ENCODE assay signal across 15 mouse cellular contexts in genomic region chr19:37647994-37648393, GRCm38 (mm10). TPM values are rescaled to one million over a fixed set of nuclear protein-coding genes. Genes with fewer than 3 reads are reported as not detected.
DNase-seq lines count a peak whose midpoint lies in the region; ATAC-seq and TF ChIP-seq lines count a peak whose summit lies in the region.
"Had no signal": no experiment of that assay in that cellular context is flagged by ENCODE, and none has a peak within 500 bp of the region (broad histone marks: within the 10 kb centered on the region; RNA-seq: fewer than 3 reads in every experiment).

No protein-coding gene starts in this region.

- no peaks in the 10 kb centered on the region for H3K4me1 ChIP-seq in embryonic facial prominence, embryonic 11.5 days (ENCODE audit: control insufficient read depth, insufficient read depth, low read length)
- peaks cover 5% of the 10 kb centered on the region; the same call in 1 of the 2 replicates for H3K4me1 ChIP-seq in embryonic facial prominence, embryonic 10.5 days
- H3K4me1 ChIP-seq in kidney, postnatal 0 days (replicated peaks; ENCODE audit: insufficient read depth, low read length) = no peaks in the 10 kb centered on the region
- H3K4me1 ChIP-seq in thymus, adult 2 months (replicated peaks; ENCODE audit: control insufficient read depth, insufficient read depth, low read length) = no peaks in the 10 kb centered on the region
- H3K4me1 ChIP-seq: heart, embryonic 10.5 days had no signal

- no peaks in the 10 kb centered on the region for H3K9me3 ChIP-seq in embryonic facial prominence, embryonic 11.5 days (replicated peaks; ENCODE audit: control insufficient read depth, low read length)
- H3K9me3 ChIP-seq in embryonic facial prominence, embryonic 10.5 days = no peaks in the 10 kb centered on the region
- no peaks in the 10 kb centered on the region for H3K9me3 ChIP-seq in kidney, postnatal 0 days (replicated peaks; ENCODE audit: low read length)
- H3K9me3 ChIP-seq: heart, embryonic 10.5 days had no signal

- WGBS in embryonic facial prominence, embryonic 11.5 days = 27% methylated on average over 2 of the region's 2 CpGs
- 37% methylated on average over 2 of the region's 2 CpGs for whole genome bisulfite sequencing in embryonic facial prominence, embryonic 10.5 days
- 37% methylated on average over 2 of the region's 2 CpGs for WGBS in kidney, postnatal 0 days
- WGBS in thymus, adult 2 months = 97% methylated on average over 2 of the region's 2 CpGs

- H3K27me3 ChIP-seq in embryonic facial prominence, embryonic 11.5 days (ENCODE audit: control insufficient read depth, insufficient read depth, low read length) = no peaks in the 10 kb centered on the region
- H3K27me3 ChIP-seq in embryonic facial prominence, embryonic 10.5 days (replicated peaks; ENCODE audit: low read depth, poor library complexity, severe bottlenecking) = peaks cover 12% of the 10 kb centered on the region; the same call in 1 of the 2 replicates
- no peaks in the 10 kb centered on the region for H3K27me3 ChIP-seq in kidney, postnatal 0 days (ENCODE audit: insufficient read depth, low read length)
- H3K27me3 ChIP-seq in thymus, adult 2 months (ENCODE audit: control insufficient read depth, insufficient read depth, low read length) = no peaks in the 10 kb centered on the region

- no peak for ATAC-seq in embryonic facial prominence, embryonic 11.5 days (replicated peaks; ENCODE audit: insufficient number of reproducible peaks, low FRiP score, low TSS enrichment, low read depth)
- no peak for ATAC-seq in kidney, postnatal 0 days (replicated peaks; ENCODE audit: low FRiP score, low read depth)

- peak; percentile 57 for TF ChIP-seq CTCF in kidney, postnatal 0 days (IDR thresholded peaks at IDR 0.05; ENCODE audit: low read depth)
- TF ChIP-seq CTCF in brain, embryonic 14.5 days (IDR thresholded peaks at IDR 0.05; ENCODE audit: borderline replicate concordance, extremely low read depth, insufficient read depth, insufficient read length) = peak; percentile 32; the same call in 1 of the 2 replicates
- TF ChIP-seq CTCF in thymus, adult 2 months (IDR thresholded peaks at IDR 0.05; ENCODE audit: borderline replicate concordance, control insufficient read depth, extremely low read depth, insufficient read depth, low read length, poor library complexity) = no peak

- no peak overlapping the region for H3K4me2 ChIP-seq in embryonic facial prominence, embryonic 11.5 days (ENCODE audit: low read depth, low read length)
- H3K4me2 ChIP-seq in kidney, postnatal 0 days (ENCODE audit: low read length) = no peak overlapping the region
- H3K4me2 ChIP-seq: hindbrain, embryonic 14.5 days had no signal

- no peak for TF ChIP-seq POLR2A in brain, embryonic 14.5 days (IDR thresholded peaks at IDR 0.05; ENCODE audit: borderline replicate concordance, extremely low read depth, insufficient read depth, insufficient read length, poor library complexity, severe bottlenecking)
- no peak for TF ChIP-seq POLR2A in thymus, adult 2 months (IDR thresholded peaks at IDR 0.05; ENCODE audit: control insufficient read depth, extremely low read depth, insufficient read depth, low read length, poor library complexity)

- H3K9ac ChIP-seq in embryonic facial prominence, embryonic 11.5 days (replicated peaks; ENCODE audit: low read length) = no peak overlapping the region
- no peak overlapping the region for H3K9ac ChIP-seq in kidney, postnatal 0 days (ENCODE audit: low read depth, low read length)
- H3K9ac ChIP-seq: hindbrain, embryonic 14.5 days had no signal

- no peaks in the 10 kb centered on the region for H3K36me3 ChIP-seq in embryonic facial prominence, embryonic 11.5 days (replicated peaks; ENCODE audit: control insufficient read depth, insufficient read depth, low read depth, low read length)
- no peaks in the 10 kb centered on the region for H3K36me3 ChIP-seq in embryonic facial prominence, embryonic 10.5 days (replicated peaks)
- H3K36me3 ChIP-seq in kidney, postnatal 0 days (ENCODE audit: insufficient read depth, low read length) = no peaks in the 10 kb centered on the region
- no peaks in the 10 kb centered on the region for H3K36me3 ChIP-seq in thymus, adult 2 months (ENCODE audit: control insufficient read depth, insufficient read depth, low read length)
- H3K36me3 ChIP-seq: heart, embryonic 10.5 days had no signal

- no peak overlapping the region for H3K4me3 ChIP-seq in embryonic facial prominence, embryonic 11.5 days (ENCODE audit: low read depth, low read length)
- no peak overlapping the region for H3K4me3 ChIP-seq in embryonic facial prominence, embryonic 10.5 days
- no peak overlapping the region for H3K4me3 ChIP-seq in kidney, postnatal 0 days (replicated peaks; ENCODE audit: low read depth, low read length)
- no peak overlapping the region for H3K4me3 ChIP-seq in thymus, adult 2 months (ENCODE audit: control insufficient read depth, insufficient read depth, low read length)
- H3K4me3 ChIP-seq: erythroblast, embryonic 14.5 days; heart, embryonic 10.5 days had no signal

- no peak overlapping the region for H3K27ac ChIP-seq in embryonic facial prominence, embryonic 11.5 days (replicated peaks; ENCODE audit: low read depth, low read length)
- H3K27ac ChIP-seq in embryonic facial prominence, embryonic 10.5 days (replicated peaks) = no peak overlapping the region
- H3K27ac ChIP-seq in kidney, postnatal 0 days = no peak overlapping the region
- H3K27ac ChIP-seq in thymus, adult 2 months (ENCODE audit: control insufficient read depth, insufficient read depth, low read length) = no peak overlapping the region
- H3K27ac ChIP-seq: heart, embryonic 10.5 days; hindbrain, embryonic 14.5 days had no signal

- peak; percentile 59 for DNase-seq in embryonic facial prominence, embryonic 11.5 days (ENCODE audit: low spot score)
- no peak for DNase-seq in embryonic facial prominence, embryonic 10.5 days (ENCODE audit: low spot score)
- peak; percentile 8 for DNase-seq in kidney, postnatal 0 days (ENCODE audit: low spot score)
- DNase-seq in kidney, adult 18-20 months = no peak
- peak; percentile 70 for DNase-seq in 3T3-L1 (ENCODE audit: low read depth, low spot score)
- DNase-seq in brain, embryonic 14.5 days (ENCODE audit: low read depth) = peak; percentile 41
- DNase-seq in urinary bladder, postnatal 36 days (ENCODE audit: low spot score in 2 of 2) = no peak
- DNase-seq in thymus, adult 2 months = no peak
- DNase-seq: adrenal gland, postnatal 25 days; cerebellum, adult 8-10 months; lung, adult 18-20 months; spleen, adult 18-20 months had no signal

RNA-seq across cellular contexts. Expression of gene Cyp26c1, which starts 37.4 kb away (rescaled TPM):
- 2.6 and 3.3 TPM in 2 replicates for polyA plus RNA-seq in embryonic facial prominence, embryonic 11.5 days (2014; fragmentation: Nextera tagmentation; extraction: Ambion mirVana)
- 4.3 and 5.9 TPM in 2 replicates for polyA plus RNA-seq in embryonic facial prominence, embryonic 10.5 days (2016; fragmentation: Nextera tagmentation; extraction: Ambion mirVana)
- not detected in 2 replicates for polyA plus RNA-seq in kidney, postnatal 0 days (2015; fragmentation: Nextera tagmentation; extraction: Ambion mirVana)
- not detected in 2 replicates for polyA plus RNA-seq in brain, embryonic 14.5 days (2012; rRNA removed)
- polyA plus RNA-seq in thymus, adult 2 months (2012; rRNA removed) = 0.13 and 0.28 TPM in 2 replicates
- polyA plus RNA-seq: erythroblast, embryonic 14.5 days; hindbrain, embryonic 14.5 days had no signal

RNA-seq across cellular contexts. Expression of gene Cyp26a1, which starts 49.6 kb away (rescaled TPM):
- polyA plus RNA-seq in embryonic facial prominence, embryonic 11.5 days (2014; fragmentation: Nextera tagmentation; extraction: Ambion mirVana) = 16.4 and 20.6 TPM in 2 replicates
- polyA plus RNA-seq in embryonic facial prominence, embryonic 10.5 days (2016; fragmentation: Nextera tagmentation; extraction: Ambion mirVana) = 28.2 and 29.0 TPM in 2 replicates
- 1.8 and 2.6 TPM in 2 replicates for polyA plus RNA-seq in kidney, postnatal 0 days (2015; fragmentation: Nextera tagmentation; extraction: Ambion mirVana)
- 0.08 and 0.14 TPM in 2 replicates for polyA plus RNA-seq in brain, embryonic 14.5 days (2012; rRNA removed)
- polyA plus RNA-seq in thymus, adult 2 months (2012; rRNA removed) = 2.3 and 2.8 TPM in 2 replicates
- polyA plus RNA-seq: erythroblast, embryonic 14.5 days had no signal

Comparison
In these comparisons a context has a peak if more than half of its experiments do, and no peak if none do; other contexts are left out.
1. DNase-seq: peak in embryonic facial prominence, embryonic 11.5 days (single experiment), kidney, postnatal 0 days (single experiment), 3T3-L1 (single experiment) and brain, embryonic 14.5 days (single experiment); none in embryonic facial prominence, embryonic 10.5 days (single experiment), kidney, adult 18-20 months (single experiment), urinary bladder, postnatal 36 days (0 of 2) and thymus, adult 2 months (single experiment).